Mouse (Mus musculus) small intestine, adult 2 months (tissue): ENCODE results near the gene Lonp1.

Experiments used
- CTCF ChIP-seq: fragments of 200-500 bp; IDR thresholded peaks from 2 replicates; pipeline ENCODE4 v1.5.1; 2012; ENCODE audit warnings: low read depth, mild to moderate bottlenecking, control low read depth, inconsistent platforms, low read length, moderate library complexity, mixed read lengths; ENCODE audit not compliant: insufficient replicate concordance, insufficient read length; ENCODE audit errors: extremely low read depth
- POLR2A ChIP-seq: fragments of 200-500 bp; IDR thresholded peaks from 2 replicates; pipeline ENCODE4 v1.6.1; 2012; ENCODE audit warnings: low read depth, mild to moderate bottlenecking, control low read depth, inconsistent platforms, low read length, moderate library complexity

DNA sequence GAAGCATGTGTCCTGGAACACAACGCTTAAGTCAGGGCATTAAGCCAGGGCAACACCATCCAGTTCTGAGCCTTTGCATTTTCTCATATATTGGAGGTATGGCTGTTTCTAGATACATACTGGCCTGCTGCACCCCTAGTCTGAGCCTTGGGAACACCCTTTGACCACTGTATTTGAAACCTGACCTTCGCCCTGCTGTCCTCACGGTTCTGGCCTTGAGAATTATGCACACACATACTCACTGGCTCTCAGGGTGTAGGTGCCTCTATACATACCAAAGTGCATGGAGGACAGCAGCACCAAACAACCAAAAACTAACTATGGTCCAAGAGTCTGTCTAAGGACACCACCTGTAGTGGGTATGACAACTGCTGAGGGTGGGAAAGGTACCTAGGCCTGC, 53.7 kb downstream of the Lonp1 start:
- no peak for TF ChIP-seq POLR2A
- TF ChIP-seq CTCF, result no peak
